Mouse (Mus musculus): ENCODE measurements around the gene Inppl1. TPM values are rescaled to one million over a fixed set of nuclear protein-coding genes. Genes with fewer than 3 reads are reported as not detected.
A peak's percentile ranks its signal among the peaks of the same experiment; 100 is the strongest.

Gene Inppl1
- polyA plus RNA-seq, 1 experiment from 2014 or later: 49.4 TPM

- Histone ChIP-seq H3K4me2 (no peak overlapping the region), H3K27ac (no peak overlapping the region), H3K4me3 (no peak overlapping the region), H3K9ac (no peak overlapping the region), H3K9me3 (no peaks in the 10 kb centered on the region), H3K27me3 (no peaks in the 10 kb centered on the region), H3K36me3 (no peaks in the 10 kb centered on the region), H3K4me1 (no peaks in the 10 kb centered on the region)
- ATAC-seq (ENCODE audit: insufficient number of reproducible peaks, low FRiP score, low TSS enrichment, low read depth): no peak
- 80% methylated on average over 11 of the region's 11 CpGs for WGBS
These were observed 28.6 kb upstream of the Inppl1 start for GRCm38 (mm10) chr7:101866491-101867265.

DNA sequence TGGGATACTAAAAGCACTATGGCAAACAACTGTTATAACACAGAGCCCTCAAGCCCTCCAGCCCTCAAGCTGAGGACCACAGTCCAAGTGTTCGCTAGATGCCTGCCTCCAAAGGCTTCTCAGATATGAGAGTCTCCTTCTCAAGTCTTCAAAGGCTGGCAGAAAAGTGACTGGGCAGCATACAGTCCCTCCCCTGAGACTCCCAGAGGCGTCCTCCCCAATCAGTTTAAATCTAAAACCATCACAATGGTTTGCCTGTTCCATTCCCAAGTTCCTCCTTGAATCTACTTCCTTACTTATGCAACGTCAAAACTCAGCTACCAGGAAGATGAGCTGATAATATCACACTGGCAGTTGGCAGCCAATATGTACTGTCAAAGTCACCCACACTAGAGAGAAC is 25.4 kb upstream of the Inppl1 start, which contains the start of gene Anapc15:
Anapc15 (plus strand) TSS at position 301 of the 400 bp plus-strand sequence.
- H3K4me3 ChIP-seq: no peak within 1 kb of the TSS
- WGBS: 73% methylated on average over 3 of the region's 3 CpGs
- no peaks in the 10 kb centered on the region for H3K4me1 ChIP-seq
- ATAC-seq (ENCODE audit: insufficient number of reproducible peaks, low FRiP score, low TSS enrichment, low read depth): no peak
- H3K9ac ChIP-seq: no peak within 1 kb of the TSS
- no peak within 1 kb of the TSS for H3K4me2 ChIP-seq
- H3K36me3 ChIP-seq: no peaks in the 10 kb centered on the region
- no peaks in the 10 kb centered on the region for H3K27me3 ChIP-seq
- no peak within 1 kb of the TSS for H3K27ac ChIP-seq
- H3K9me3 ChIP-seq: no peaks in the 10 kb centered on the region

- WGBS: 68% methylated on average over 3 of the region's 3 CpGs
- Histone ChIP-seq H3K27ac (no peak overlapping the region), H3K36me3 (no peaks in the 10 kb centered on the region), H3K9ac (no peak overlapping the region), H3K4me2 (no peak overlapping the region), H3K4me3 (no peak overlapping the region), H3K27me3 (no peaks in the 10 kb centered on the region), H3K9me3 (no peaks in the 10 kb centered on the region), H3K4me1 (no peaks in the 10 kb centered on the region)
- ATAC-seq (ENCODE audit: insufficient number of reproducible peaks, low FRiP score, low TSS enrichment, low read depth): no peak
These were observed 24.3 kb upstream of the Inppl1 start for GRCm38 (mm10) chr7:101862291-101862690.

DNA sequence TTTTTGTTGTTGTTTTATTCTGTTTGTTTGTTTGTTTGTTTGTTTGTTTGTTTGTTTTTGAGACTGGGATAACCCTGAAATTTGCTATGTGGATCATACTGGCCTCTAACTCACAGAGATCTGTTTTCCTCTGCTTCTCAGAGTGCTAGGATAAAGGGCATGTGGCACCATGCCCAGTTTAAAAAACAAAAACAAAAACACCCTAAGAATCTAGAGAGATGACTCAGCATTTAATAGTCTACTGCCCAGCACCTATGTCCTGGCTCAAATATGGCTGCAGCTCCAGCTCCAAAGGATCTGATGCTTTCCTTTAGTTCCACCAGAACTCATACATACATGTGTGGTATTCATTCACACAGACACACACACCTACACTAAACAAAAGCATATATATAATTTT is 22.9 kb upstream of the Inppl1 start:
- H3K4me3 ChIP-seq: no peak overlapping the region
- no peaks in the 10 kb centered on the region for H3K27me3 ChIP-seq
- no peaks in the 10 kb centered on the region for H3K4me1 ChIP-seq
- H3K9me3 ChIP-seq: no peaks in the 10 kb centered on the region
- H3K9ac ChIP-seq: no peak overlapping the region
- no peak for ATAC-seq (ENCODE audit: insufficient number of reproducible peaks, low FRiP score, low TSS enrichment, low read depth)
- H3K4me2 ChIP-seq: no peak overlapping the region
- H3K27ac ChIP-seq: no peak overlapping the region
- no peaks in the 10 kb centered on the region for H3K36me3 ChIP-seq

DNA sequence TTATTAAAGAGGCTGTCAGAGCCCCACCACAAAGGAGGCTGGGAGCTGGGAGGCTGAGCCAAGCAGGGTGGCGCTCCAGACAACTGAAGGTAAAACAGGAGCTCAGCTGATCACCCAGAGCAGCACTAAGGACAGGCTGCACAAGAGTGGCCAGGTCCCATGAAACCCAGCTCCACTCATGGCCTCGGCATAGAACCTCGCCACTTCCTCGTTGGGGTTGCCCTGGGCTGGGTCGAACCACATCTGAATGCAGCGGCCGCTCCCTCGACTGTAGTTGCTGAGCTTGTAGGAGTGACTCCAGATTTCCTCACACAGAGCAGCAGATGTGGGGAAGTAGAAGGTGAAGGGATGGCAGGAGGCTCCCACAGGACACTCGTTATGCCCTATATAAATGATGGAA is 20.3 kb upstream of the Inppl1 start:
- ATAC-seq (ENCODE audit: insufficient number of reproducible peaks, low FRiP score, low TSS enrichment, low read depth): no peak
- H3K36me3 ChIP-seq: no peaks in the 10 kb centered on the region
- WGBS: 70% methylated on average over 9 of the region's 9 CpGs

GRCm38 (mm10) chr7:101857094-101857493 is 19.1 kb upstream of the Inppl1 start, which contains the start of gene Folr2:
Gene Folr2 (minus strand): TSS chr7:101857194.
- Histone ChIP-seq H3K4me2 (no peak within 1 kb of the TSS), H3K9ac (no peak within 1 kb of the TSS), H3K4me1 (no peaks in the 10 kb centered on the region), H3K36me3 (no peaks in the 10 kb centered on the region), H3K9me3 (no peaks in the 10 kb centered on the region), H3K27ac (no peak within 1 kb of the TSS), H3K27me3 (no peaks in the 10 kb centered on the region), H3K4me3 (no peak within 1 kb of the TSS)
- no peak for ATAC-seq (ENCODE audit: insufficient number of reproducible peaks, low FRiP score, low TSS enrichment, low read depth)
- WGBS: 87% methylated on average over 4 of the region's 4 CpGs

More for the DNA sequence above, 20.3 kb upstream of the Inppl1 start:
- Histone ChIP-seq H3K27ac (no peak overlapping the region), H3K4me1 (no peaks in the 10 kb centered on the region), H3K9me3 (no peaks in the 10 kb centered on the region), H3K9ac (no peak overlapping the region), H3K4me2 (no peak overlapping the region), H3K4me3 (no peak overlapping the region), H3K27me3 (no peaks in the 10 kb centered on the region)

DNA sequence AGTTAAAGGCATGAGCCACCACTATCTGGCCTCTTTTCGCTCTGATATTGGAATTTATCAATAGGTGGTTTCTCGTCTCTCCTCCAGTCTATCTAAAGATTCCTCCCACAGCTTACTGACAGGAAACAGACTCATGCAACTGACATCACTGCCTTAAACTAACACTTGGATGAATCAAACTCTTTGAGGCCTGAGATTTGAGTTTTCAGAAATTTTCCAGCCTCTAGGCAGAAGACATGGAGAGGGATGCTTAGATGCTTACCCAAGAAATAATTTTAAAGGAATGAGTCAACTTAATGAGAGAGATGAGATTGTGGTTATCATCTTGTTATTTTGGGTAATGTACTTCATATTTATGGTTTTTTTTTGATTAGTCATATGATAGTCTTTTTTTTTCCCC is 15.8 kb upstream of the Inppl1 start:
- WGBS: 83% methylated on average over 2 of the region's 2 CpGs

GRCm38 (mm10) chr7:101852846-101853245 is 14.8 kb upstream of the Inppl1 start:
- WGBS: 86% methylated on average over 6 of the region's 6 CpGs
- H3K9me3 ChIP-seq: no peaks in the 10 kb centered on the region
- H3K9ac ChIP-seq: no peak overlapping the region
- H3K4me2 ChIP-seq: no peak overlapping the region
- H3K4me1 ChIP-seq: no peaks in the 10 kb centered on the region
- H3K27me3 ChIP-seq: no peaks in the 10 kb centered on the region
- no peak overlapping the region for H3K27ac ChIP-seq
- ATAC-seq (ENCODE audit: insufficient number of reproducible peaks, low FRiP score, low TSS enrichment, low read depth): no peak
- H3K36me3 ChIP-seq: no peaks in the 10 kb centered on the region
- H3K4me3 ChIP-seq: no peak overlapping the region

More for the DNA sequence above, 15.8 kb upstream of the Inppl1 start:
- no peaks in the 10 kb centered on the region for H3K4me1 ChIP-seq
- H3K9ac ChIP-seq: no peak overlapping the region
- H3K27ac ChIP-seq: no peak overlapping the region
- no peaks in the 10 kb centered on the region for H3K27me3 ChIP-seq
- no peak for ATAC-seq (ENCODE audit: insufficient number of reproducible peaks, low FRiP score, low TSS enrichment, low read depth)
- H3K9me3 ChIP-seq: no peaks in the 10 kb centered on the region
- no peak overlapping the region for H3K4me2 ChIP-seq
- no peaks in the 10 kb centered on the region for H3K36me3 ChIP-seq
- H3K4me3 ChIP-seq: no peak overlapping the region

GRCm38 (mm10) chr7:101851689-101852088 is 13.7 kb upstream of the Inppl1 start:
- ATAC-seq (ENCODE audit: insufficient number of reproducible peaks, low FRiP score, low TSS enrichment, low read depth): no peak
- H3K4me3 ChIP-seq: no peak overlapping the region
- no peak overlapping the region for H3K4me2 ChIP-seq
- H3K9me3 ChIP-seq: no peaks in the 10 kb centered on the region
- no peaks in the 10 kb centered on the region for H3K27me3 ChIP-seq
- H3K36me3 ChIP-seq: no peaks in the 10 kb centered on the region
- WGBS: 70% methylated on average over 6 of the region's 6 CpGs
- no peaks in the 10 kb centered on the region for H3K4me1 ChIP-seq
- H3K27ac ChIP-seq: no peak overlapping the region
- H3K9ac ChIP-seq: no peak overlapping the region

GRCm38 (mm10) chr7:101847934-101848333 is 9.9 kb upstream of the Inppl1 start:
- no peak for ATAC-seq (ENCODE audit: insufficient number of reproducible peaks, low FRiP score, low TSS enrichment, low read depth)
- WGBS: 93% methylated on average over 1 of the region's 1 CpGs
- Histone ChIP-seq H3K27me3 (no peaks in the 10 kb centered on the region), H3K4me1 (no peaks in the 10 kb centered on the region), H3K36me3 (no peaks in the 10 kb centered on the region), H3K4me3 (no peak overlapping the region), H3K9me3 (no peaks in the 10 kb centered on the region), H3K27ac (no peak overlapping the region), H3K9ac (no peak overlapping the region), H3K4me2 (no peak overlapping the region)

DNA sequence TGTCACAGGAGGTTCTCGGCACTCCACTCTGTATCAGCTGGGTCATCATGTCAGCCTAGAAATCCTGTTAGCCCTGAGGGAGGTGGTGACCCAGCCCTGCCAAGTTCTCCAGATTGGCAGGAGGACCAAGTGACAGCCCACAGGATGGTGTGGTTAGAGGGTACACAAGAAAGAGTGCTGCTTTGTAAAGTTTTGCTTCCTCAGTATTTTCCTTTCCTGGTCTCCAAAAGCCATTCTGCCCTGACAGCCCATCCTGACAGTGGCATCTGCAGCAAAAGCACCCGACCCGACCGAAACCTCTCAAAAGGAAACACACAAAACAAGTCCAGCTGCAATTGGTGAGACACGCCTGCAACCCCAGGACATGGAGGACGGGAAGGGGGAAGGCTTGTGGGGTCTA is 6.2 kb upstream of the Inppl1 start:
- WGBS: 54% methylated on average over 6 of the region's 6 CpGs
- H3K27me3 ChIP-seq: no peaks in the 10 kb centered on the region
- H3K4me1 ChIP-seq: no peaks in the 10 kb centered on the region
- no peak for ATAC-seq (ENCODE audit: insufficient number of reproducible peaks, low FRiP score, low TSS enrichment, low read depth)
- no peak overlapping the region for H3K9ac ChIP-seq
- no peak overlapping the region for H3K4me2 ChIP-seq
- H3K9me3 ChIP-seq: no peaks in the 10 kb centered on the region
- H3K4me3 ChIP-seq: no peak overlapping the region
- H3K27ac ChIP-seq: no peak overlapping the region
- H3K36me3 ChIP-seq: no peaks in the 10 kb centered on the region

DNA sequence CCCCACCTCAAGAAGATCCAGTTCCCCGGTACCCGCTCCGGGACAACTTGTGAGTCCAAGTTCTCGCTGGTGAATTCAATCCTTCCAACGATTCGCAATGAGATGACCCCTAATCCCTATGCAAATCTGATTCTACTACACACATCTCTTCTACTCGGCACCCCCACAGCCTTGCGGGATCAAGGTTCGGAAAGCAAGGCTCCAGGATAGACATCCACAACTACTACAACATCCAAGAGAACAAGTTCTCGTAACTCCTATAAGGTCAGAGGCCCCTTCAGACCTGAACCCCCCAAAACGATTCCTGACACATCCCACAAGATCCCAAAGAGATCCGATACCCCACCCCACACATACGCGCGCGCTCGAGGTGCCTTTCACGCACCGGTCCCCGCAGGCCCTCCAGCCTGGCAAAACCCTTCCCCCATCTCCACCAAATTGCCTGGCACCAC is 849 bp downstream of the Inppl1 start:
- Histone ChIP-seq H3K27ac (peak overlapping the region; percentile 98), H3K4me2 (peak overlapping the region; percentile 84), H3K9me3 (no peaks in the 10 kb centered on the region), H3K27me3 (no peaks in the 10 kb centered on the region), H3K4me1 (peaks cover 31% of the 10 kb centered on the region), H3K36me3 (peaks cover 17% of the 10 kb centered on the region), H3K9ac (peak overlapping the region; percentile 82), H3K4me3 (peak overlapping the region; percentile 85)
- ATAC-seq (ENCODE audit: insufficient number of reproducible peaks, low FRiP score, low TSS enrichment, low read depth): no peak
- under 1% methylated on average over 20 of the region's 20 CpGs for WGBS
